Mouse (Mus musculus) adrenal gland, adult 2 months (tissue): ENCODE measurements around the gene Sncg. TPM values are rescaled to one million over a fixed set of nuclear protein-coding genes. Genes with fewer than 3 reads are reported as not detected.

Source experiments
- DNase-seq: peaks from one replicate; pipeline ENCODE4 v3.0.0; 2021
- polyA plus RNA-seq: library from polyadenylated mRNA; depleted of rRNA; stranded (reverse); fragments of >200 nt; gene quantifications from 2 replicates; pipeline ENCODE4 v1.2.3, GENCODE M21; 2012; rRNA removed
- total RNA-seq, 2 experiments: library from RNA; stranded (reverse); gene quantifications; 2 replicates each; pipeline ENCODE4 v1.2.3; 2021

The Sncg gene
- total and polyA plus RNA-seq, 3 experiments = 20.5 to 38.5 (median 33.8) TPM

GRCm38 (mm10) chr14:34343078-34343477, 31.5 kb downstream of the Sncg start:
- DNase-seq = no peak

DNA sequence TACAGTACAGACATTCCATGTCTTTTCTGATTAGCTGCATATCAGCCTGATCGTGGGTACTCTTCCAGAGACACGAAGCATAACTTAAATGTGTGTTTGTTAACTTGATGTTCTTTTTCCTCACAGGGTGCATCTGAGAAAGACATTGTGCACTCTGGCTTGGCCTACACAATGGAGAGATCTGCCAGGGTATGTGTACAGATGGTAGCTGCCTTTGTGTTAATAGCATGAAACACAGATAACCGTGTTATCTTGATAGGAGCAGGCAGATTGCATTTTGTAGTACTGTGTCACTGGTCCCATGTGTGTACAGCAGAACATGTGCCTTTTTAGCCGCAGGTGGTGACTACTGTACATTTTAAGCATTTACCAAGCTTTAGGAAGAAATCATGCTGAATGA, 32.6 kb downstream of the Sncg start:
- no peak for DNase-seq

- DNase-seq = no peak
Observed at GRCm38 (mm10) chr14:34339446-34339845, 35.1 kb downstream of the Sncg start.

GRCm38 (mm10) chr14:34332476-34332875, 42.1 kb downstream of the Sncg start:
- no peak for DNase-seq

GRCm38 (mm10) chr14:34331886-34332285, 42.7 kb downstream of the Sncg start:
- DNase-seq = no peak

DNA sequence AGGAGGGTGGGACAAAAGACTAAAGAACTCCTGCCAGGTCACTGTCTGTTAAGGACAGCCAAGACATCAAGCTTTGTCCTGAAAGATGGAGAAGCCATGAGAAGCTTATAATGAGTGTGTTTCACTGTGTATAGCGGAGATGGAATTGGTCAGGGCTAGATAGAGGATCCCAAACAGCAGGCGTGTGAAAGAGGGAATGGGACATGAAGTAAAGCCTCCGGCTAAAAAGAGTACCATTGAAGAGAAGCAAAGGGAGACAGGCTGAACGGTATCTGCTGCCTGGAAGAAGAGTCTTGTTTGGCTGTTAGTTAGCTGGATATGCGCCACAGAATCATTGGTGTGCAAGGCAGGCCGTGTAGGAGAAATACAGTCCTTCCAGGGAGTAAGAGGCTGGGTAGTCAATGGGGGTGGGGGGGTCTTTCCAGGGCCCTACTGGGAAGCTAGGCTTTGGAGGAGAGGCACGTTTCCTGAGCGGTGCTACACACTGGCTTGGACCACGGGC, 43.9 kb downstream of the Sncg start:
- no peak for DNase-seq

- no peak for DNase-seq
Observed at GRCm38 (mm10) chr14:34327618-34328017, 47.0 kb downstream of the Sncg start.

DNA sequence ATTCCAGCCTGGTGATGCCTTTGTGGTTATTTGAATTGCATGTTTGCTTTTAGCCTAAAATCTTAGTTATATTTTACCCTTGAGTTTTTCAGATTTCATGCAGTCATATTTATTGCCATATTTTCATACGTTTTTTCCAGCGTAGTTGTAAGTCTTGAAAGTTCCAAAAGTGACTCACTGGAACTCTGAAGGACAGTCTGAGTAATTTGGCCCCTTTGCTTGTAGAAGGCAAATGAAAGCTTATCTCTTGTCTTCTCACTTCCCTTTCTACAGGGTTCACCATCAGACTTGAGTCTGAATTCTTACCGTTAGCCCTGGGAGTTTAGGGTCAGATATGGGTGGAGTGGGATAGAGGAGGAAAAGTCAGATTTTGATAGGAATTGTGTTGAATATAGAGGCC, 48.0 kb downstream of the Sncg start:
- peak; percentile 32 for DNase-seq

DNA sequence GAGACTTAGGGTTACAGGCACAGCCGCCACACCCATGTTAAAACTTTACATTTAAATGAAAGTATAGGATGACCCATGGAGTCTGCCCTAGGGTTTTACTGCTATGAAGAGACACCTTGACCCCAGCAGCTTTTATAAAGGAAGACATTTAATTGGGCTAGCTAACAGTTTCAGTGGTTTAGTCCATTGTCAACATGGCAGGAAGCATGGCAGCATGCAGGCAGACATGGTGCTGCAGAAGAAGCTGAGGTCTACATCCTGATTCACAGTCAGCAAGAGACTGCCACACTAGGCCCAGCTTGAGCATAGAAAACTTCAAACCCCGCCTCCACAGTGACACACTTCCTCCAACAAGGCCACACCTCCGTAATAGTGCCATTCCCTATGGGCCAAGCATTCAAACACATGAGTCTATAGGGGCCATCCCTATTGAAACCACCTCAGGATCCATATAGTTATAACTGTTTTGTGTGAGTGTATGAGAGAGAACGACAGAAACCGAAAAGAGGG, 51.0 kb downstream of the Sncg start:
- no peak for DNase-seq

Other genes starting within 250 kb of the Sncg start
- gene Npy4r, start 222.3 kb downstream of the Sncg start, total RNA-seq = under 1 TPM; 0.09 to 0.10 TPM
- 0.02 and 0.15 TPM in 2 replicates for gene Npy4r, start 222.3 kb downstream of the Sncg start, polyA plus RNA-seq
- 1 to 10 TPM; 1.4 to 2.8 TPM for gene Gprin2, start 173.1 kb downstream of the Sncg start, total RNA-seq
- 0.85 and 1.3 TPM in 2 replicates for gene Gprin2, start 173.1 kb downstream of the Sncg start, polyA plus RNA-seq
- gene Syt15, start 155.2 kb downstream of the Sncg start, total RNA-seq = under 1 TPM; 0.17 to 0.24 TPM
- 0.52 and 0.85 TPM in 2 replicates for gene Syt15, start 155.2 kb downstream of the Sncg start, polyA plus RNA-seq
- 1 to 10 TPM; 7.6 to 9.2 TPM for gene Shld2, start 64.3 kb downstream of the Sncg start, total RNA-seq
- 1.4 and 1.5 TPM in 2 replicates for gene Shld2, start 64.3 kb downstream of the Sncg start, polyA plus RNA-seq
- 100 to 1,000 TPM; 152 to 249 TPM for gene Glud1, start 64.1 kb downstream of the Sncg start, total RNA-seq
- gene Glud1, start 64.1 kb downstream of the Sncg start, polyA plus RNA-seq = 184 and 207 TPM in 2 replicates
- not detected for gene Fam25c, start 19.4 kb downstream of the Sncg start, total RNA-seq
- not detected in 2 replicates for gene Fam25c, start 19.4 kb downstream of the Sncg start, polyA plus RNA-seq
- gene Mmrn2, start 676 bp upstream of the Sncg start, total RNA-seq = 10 to 100 TPM; 26.5 to 42.4 TPM
- gene Mmrn2, start 676 bp upstream of the Sncg start, polyA plus RNA-seq = 16.7 and 17.1 TPM in 2 replicates
- gene Bmpr1a, start 128.6 kb upstream of the Sncg start, total RNA-seq = 10 to 100 TPM; 56.4 to 64.4 TPM
- gene Bmpr1a, start 128.6 kb upstream of the Sncg start, polyA plus RNA-seq = 3.4 and 3.7 TPM in 2 replicates
- gene 9230112D13Rik, start 148.0 kb upstream of the Sncg start, total RNA-seq = not detected
- not detected in 2 replicates for gene 9230112D13Rik, start 148.0 kb upstream of the Sncg start, polyA plus RNA-seq
- under 1 TPM; 0.58 to 0.76 TPM for gene Ldb3, start 213.9 kb upstream of the Sncg start, total RNA-seq
- 0.79 and 1.4 TPM in 2 replicates for gene Ldb3, start 213.9 kb upstream of the Sncg start, polyA plus RNA-seq
- gene Opn4, start 225.4 kb upstream of the Sncg start, total RNA-seq = under 1 TPM in 1 of 2 experiments, not detected in 1; 0.26 TPM
- gene Opn4, start 225.4 kb upstream of the Sncg start, polyA plus RNA-seq = 0.26 TPM in 1 of 2 replicates, not detected in the other